Mouse (Mus musculus) adrenal gland, postnatal 4 days (tissue): ENCODE measurements around the gene Plekhs1. TPM values are rescaled to one million over a fixed set of nuclear protein-coding genes. Genes with fewer than 3 reads are reported as not detected.
A peak's percentile ranks its signal among the peaks of the same experiment; 100 is the strongest.

ENCODE experiments used
- DNase-seq, 2 experiments: peaks; one replicate each; pipeline ENCODE4 v3.0.0; 2021 to 2022; ENCODE audit warnings: low spot score in 2 of 2, mixed read lengths in 2 of 2
- long read RNA-seq, 2 experiments: library from polyadenylated mRNA; stranded (forward); transcript quantifications; one replicate each; pipeline ENCODE4 v2.0.0; 2021
- total RNA-seq, 2 experiments: library from RNA; stranded (reverse); gene quantifications; 2 replicates each; pipeline ENCODE4 v1.2.3; 2021

The Plekhs1 gene
- total RNA-seq, result 1 to 10 TPM in 1 of 2 experiments, under 1 TPM in 1; 0.70 to 1.5 TPM
- long read RNA-seq, experiment 1, partial matches to known transcripts, result 0 of 1 reads
- long read RNA-seq, experiment 1, other reads (novel, unspliced or antisense), result 1 of 1 reads
- long read RNA-seq, experiment 2, result 0 reads

- no peak for DNase-seq
These were observed at the start of gene Plekhs1 for GRCm38 (mm10) chr19:56461522-56462101. TSS of gene Plekhs1 (plus strand) at chr19:56461640.

GRCm38 (mm10) chr19:56418404-56418803 is 43.0 kb upstream of the Plekhs1 start:
- DNase-seq, result no peak

GRCm38 (mm10) chr19:56419452-56419851 is 42.0 kb upstream of the Plekhs1 start:
- DNase-seq, result no peak

- DNase-seq, result no peak
These were observed 41.1 kb upstream of the Plekhs1 start for GRCm38 (mm10) chr19:56420345-56420744.

DNA sequence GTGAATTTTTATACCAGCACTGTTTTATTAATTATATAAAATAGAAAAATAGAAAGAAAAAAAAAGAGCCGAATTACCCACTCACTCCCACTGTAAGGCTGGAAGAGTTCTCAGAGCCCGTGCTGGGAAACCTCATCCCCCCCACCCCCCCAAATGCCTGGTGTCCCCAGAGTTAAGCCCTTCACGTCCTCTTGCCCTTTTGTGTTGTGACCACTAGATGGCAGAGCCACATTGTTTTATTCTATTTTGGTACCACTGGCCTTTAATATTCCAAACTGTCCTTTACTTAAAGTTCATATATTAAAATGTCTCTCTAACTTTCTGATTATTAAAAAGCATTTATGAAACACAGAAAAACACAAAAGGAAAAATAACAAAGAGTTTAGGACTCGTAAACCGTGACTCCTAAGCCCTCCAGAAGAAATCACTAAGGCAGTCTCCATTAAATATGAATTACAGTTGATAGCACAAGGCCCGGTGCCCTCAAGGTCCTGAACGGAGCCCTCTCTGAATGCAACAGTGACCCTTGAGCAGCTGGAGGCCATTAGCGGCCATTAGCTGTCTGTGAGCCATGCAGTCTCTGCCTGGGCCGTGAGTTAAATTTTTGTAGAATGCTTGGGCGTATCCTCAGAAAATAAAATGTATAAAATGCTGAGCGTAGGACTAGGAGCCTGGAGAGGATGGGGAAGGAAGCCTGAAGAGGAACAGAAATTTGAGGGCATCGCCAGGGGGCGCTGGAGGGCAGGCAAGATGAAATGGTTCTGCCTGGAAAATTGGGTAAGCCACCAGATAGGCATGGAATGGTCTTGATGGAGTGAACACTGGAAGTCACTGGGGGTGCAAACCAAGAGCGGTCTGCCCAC is 38.7 kb upstream of the Plekhs1 start:
- DNase-seq, result peak; percentile 71 to 72

GRCm38 (mm10) chr19:56423370-56423769 is 38.1 kb upstream of the Plekhs1 start:
- DNase-seq, result no peak

- no peak for DNase-seq
These were observed 36.6 kb upstream of the Plekhs1 start for GRCm38 (mm10) chr19:56424606-56425395.

DNA sequence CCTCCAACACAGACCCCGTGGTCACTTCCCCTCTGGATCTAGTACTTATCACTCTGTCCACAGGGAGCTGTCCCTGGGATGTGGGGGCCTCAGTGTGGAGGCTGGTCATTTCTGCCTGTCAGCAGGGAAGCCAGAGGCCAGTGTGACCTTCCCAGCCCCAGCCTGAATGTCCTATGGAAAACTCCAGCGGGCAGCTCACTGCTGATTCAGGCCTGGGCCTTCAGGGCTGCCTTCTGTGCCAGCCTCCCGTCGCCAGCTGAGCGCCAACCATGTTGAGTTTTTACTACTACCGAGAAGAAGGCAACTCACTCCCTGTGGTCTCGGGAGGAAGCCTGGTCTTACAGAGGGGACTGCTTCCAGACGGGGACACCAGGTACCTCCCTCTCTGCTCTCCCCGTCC is 35.9 kb upstream of the Plekhs1 start:
- DNase-seq, result no peak

DNA sequence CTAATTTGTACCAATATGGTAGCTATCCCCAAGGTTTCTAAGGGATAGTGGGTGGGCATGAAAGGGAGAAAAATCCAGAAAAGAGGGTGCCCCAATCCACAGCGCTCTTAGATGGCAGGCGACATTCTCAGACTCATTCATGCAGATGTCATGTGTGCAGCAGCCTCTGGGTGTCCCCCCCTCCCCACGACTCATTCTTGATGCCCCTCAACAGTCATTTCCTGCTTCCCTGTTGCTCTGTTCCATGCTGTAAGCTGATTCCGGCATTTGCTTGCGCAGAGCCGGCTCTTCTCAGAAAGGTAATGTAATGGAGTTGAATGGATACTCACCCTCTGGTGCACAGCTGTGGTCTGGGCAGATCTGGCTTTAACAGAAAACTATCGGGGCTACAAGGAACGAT is 31.1 kb upstream of the Plekhs1 start:
- no peak for DNase-seq

GRCm38 (mm10) chr19:56432706-56433105 is 28.7 kb upstream of the Plekhs1 start:
- DNase-seq, result no peak

GRCm38 (mm10) chr19:56433581-56433980 is 27.9 kb upstream of the Plekhs1 start:
- DNase-seq, result no peak

- no peak for DNase-seq
These were observed 25.1 kb upstream of the Plekhs1 start for GRCm38 (mm10) chr19:56436380-56436779.

- no peak for DNase-seq
These were observed 22.9 kb upstream of the Plekhs1 start for GRCm38 (mm10) chr19:56438357-56439071.

DNA sequence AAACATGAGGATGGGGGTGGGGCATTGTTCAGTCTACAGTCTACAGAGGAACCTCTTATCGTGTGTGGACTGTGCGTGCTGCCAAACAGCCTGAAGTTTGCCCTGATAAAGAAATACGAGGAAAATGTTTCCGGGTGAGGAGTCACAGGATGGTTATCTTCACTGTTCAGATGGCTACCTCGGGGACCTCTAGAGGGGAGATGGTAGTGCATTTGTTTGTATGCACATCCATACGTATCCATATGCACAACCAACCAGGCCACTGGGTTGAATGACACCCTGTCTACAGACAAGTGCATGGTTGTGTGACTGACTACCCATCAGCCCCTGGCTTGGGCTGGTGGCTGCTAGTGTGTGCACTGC is 22.4 kb upstream of the Plekhs1 start:
- no peak for DNase-seq

- DNase-seq, result no peak
These were observed 18.0 kb upstream of the Plekhs1 start for GRCm38 (mm10) chr19:56443445-56443844.

- DNase-seq, result no peak
These were observed 12.7 kb upstream of the Plekhs1 start for GRCm38 (mm10) chr19:56448784-56449183.

GRCm38 (mm10) chr19:56449537-56449936 is 11.9 kb upstream of the Plekhs1 start:
- no peak for DNase-seq

GRCm38 (mm10) chr19:56450892-56451291 is 10.5 kb upstream of the Plekhs1 start:
- DNase-seq, result no peak

DNA sequence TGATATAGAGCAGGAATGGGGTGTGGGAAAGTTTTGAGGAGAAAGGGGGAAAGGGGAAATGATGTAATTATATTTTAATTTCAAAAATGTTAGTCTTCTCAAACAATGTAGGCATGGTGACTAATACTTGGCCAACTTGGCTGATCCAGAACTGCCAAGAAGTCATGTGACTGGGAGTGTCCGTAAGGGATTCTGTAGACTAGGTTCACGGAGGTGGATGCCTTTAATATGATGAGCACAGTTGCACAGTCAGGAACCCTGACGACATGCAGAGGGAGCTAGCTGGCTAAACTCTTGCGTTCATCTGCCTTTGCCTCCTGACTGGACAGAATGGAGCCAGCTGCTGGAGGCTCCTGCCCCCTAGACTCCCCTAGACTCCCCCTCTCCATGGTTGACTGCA is 9.6 kb upstream of the Plekhs1 start:
- no peak for DNase-seq

DNA sequence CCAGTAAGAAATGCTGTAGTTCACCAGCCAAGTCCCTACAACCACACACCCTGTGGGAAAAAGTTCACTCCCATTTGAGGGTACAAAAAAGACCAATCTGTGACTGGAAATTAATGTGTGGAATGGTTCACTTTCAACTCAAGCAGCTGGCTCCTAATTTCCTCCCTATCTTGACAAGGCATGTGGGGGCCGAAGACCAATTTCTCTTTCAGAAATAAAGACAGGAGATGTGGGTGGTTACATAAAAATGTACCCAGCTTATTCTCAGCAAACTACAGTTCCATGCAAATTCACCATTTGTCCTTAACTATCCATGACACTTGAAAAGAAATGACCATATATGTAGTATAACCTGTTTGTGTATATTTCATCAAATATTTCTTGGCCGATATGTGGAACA is 9.0 kb upstream of the Plekhs1 start:
- DNase-seq, result no peak

DNA sequence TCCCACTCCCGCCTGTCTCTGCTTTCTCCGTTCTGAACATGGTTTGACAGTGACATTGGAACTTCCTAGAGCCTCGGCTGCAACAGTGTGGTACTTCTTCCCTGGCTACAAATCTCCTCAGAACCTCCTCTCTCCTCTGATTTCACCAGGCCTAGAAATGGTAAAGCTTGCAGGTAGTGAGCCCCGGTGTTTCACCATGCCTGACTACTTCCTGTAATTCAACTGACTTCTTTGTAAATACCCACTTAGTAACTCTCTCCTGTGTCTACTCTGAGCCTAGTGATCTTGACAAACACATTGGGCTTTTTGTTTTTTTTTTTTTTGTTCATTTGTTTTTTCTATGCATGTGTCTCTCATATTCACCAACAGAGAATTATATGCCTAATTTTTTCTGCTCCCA is 6.6 kb upstream of the Plekhs1 start:
- DNase-seq, result no peak
